Mouse (Mus musculus): ENCODE measurements around the gene Diras1. TPM values are rescaled to one million over a fixed set of nuclear protein-coding genes. Genes with fewer than 3 reads are reported as not detected.
"Not testable (repeated sequence)": the region's sequence is repeated elsewhere in the genome, so short reads cannot be mapped to it uniquely, and the experiment has no call there.

The Diras1 gene
- total RNA-seq, 2 experiments from 2014 or later = not detected

- no peak for ATAC-seq (replicated peaks; ENCODE audit: low FRiP score, poor library complexity, severe bottlenecking)
Observed at GRCm38 (mm10) chr10:81000197-81001062, 25.0 kb downstream of the Diras1 start.

- ATAC-seq (replicated peaks; ENCODE audit: low FRiP score, poor library complexity, severe bottlenecking) = peak; percentile 77
Observed at GRCm38 (mm10) chr10:80999362-81000196, 25.9 kb downstream of the Diras1 start.

DNA sequence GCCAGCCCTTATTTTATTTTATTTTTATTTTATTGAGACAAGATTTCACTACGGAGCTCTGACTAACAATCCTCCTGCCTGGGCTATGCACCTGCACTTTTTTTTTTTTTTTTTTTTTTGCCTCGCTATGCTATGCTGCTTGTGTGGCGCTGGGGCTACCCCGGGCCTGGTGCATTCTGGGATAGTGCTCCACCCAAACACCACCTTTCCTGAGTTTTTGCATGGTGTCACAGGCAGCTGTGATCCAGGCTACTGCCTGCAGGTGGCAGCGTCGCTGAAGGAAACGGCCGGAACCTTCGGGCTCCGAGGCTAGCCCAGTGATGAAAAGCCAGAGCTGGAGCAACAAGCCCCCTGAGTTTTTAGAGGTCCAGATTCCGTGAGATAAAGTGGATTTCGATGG lies 26.7 kb downstream of the Diras1 start:
- no peak; the same call in 1 of the 2 replicates for ATAC-seq (replicated peaks; ENCODE audit: low FRiP score, poor library complexity, severe bottlenecking)

- ATAC-seq (replicated peaks; ENCODE audit: low FRiP score, poor library complexity, severe bottlenecking) = no peak
Observed at GRCm38 (mm10) chr10:80998021-80998420, 27.4 kb downstream of the Diras1 start.

GRCm38 (mm10) chr10:80997332-80997731 lies 28.1 kb downstream of the Diras1 start:
- ATAC-seq (replicated peaks; ENCODE audit: low FRiP score, poor library complexity, severe bottlenecking) = no peak

- ATAC-seq (replicated peaks; ENCODE audit: low FRiP score, poor library complexity, severe bottlenecking) = no peak
Observed at GRCm38 (mm10) chr10:80996501-80996900, 29.0 kb downstream of the Diras1 start.

DNA sequence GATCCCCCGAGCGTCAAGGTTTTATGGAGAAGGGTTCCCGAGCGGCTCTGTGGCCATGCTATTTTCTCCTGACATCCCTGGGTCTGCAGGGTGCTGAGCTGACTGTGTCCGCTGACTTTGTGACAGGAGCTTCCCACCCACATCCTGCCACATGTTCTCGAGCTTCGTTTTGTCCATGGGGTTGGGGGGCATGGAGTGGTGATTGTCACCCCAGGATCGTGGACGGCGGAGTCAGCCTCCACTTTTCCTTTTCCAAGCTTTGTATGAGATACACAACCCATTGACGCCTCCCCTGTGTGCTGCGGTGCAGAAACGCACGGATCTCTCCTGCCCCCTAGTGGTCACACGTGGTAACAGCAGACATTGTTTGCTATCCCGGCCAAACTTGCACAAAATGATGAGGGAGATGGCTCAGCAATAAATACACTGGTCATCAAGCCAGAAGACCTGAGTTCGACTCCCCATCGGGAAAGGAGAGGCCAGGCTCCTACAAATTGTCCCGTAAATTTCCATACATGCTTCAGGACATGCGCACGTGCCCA lies 30.3 kb downstream of the Diras1 start:
- ATAC-seq (replicated peaks; ENCODE audit: low FRiP score, poor library complexity, severe bottlenecking) = peak; percentile 60

- no peak for ATAC-seq (replicated peaks; ENCODE audit: low FRiP score, poor library complexity, severe bottlenecking)
Observed at GRCm38 (mm10) chr10:80994621-80995020, 30.8 kb downstream of the Diras1 start.

- no peak for ATAC-seq (replicated peaks; ENCODE audit: low FRiP score, poor library complexity, severe bottlenecking)
Observed at GRCm38 (mm10) chr10:80993276-80993675, 32.2 kb downstream of the Diras1 start.

- ATAC-seq (replicated peaks; ENCODE audit: low FRiP score, poor library complexity, severe bottlenecking) = no peak
Observed at GRCm38 (mm10) chr10:80991945-80992344, 33.5 kb downstream of the Diras1 start.

DNA sequence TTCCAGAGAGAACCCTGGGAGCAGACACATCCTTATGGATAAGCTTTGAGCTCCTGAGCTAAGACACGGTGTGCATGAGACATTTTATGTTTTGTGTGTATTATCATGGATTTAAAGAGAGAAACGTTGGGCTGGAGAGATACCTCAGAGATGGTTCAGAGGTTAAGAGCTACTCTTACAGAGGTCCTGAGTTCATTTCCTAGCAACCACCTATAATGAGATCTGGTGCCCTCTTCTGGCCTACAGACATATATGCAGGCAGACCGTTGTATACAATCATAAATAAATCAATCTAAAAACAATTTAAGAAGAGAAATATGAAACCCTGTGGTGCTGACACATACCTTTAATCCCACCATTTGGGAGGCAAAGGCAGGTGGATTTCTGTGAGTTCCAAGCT lies 34.5 kb downstream of the Diras1 start:
- no peak for ATAC-seq (replicated peaks; ENCODE audit: low FRiP score, poor library complexity, severe bottlenecking)

GRCm38 (mm10) chr10:80990406-80990805 lies 35.1 kb downstream of the Diras1 start:
- no peak for ATAC-seq (replicated peaks; ENCODE audit: low FRiP score, poor library complexity, severe bottlenecking)

- ATAC-seq (replicated peaks; ENCODE audit: low FRiP score, poor library complexity, severe bottlenecking) = not testable (repeated sequence)
Observed at GRCm38 (mm10) chr10:80989854-80990253, 35.6 kb downstream of the Diras1 start.

GRCm38 (mm10) chr10:80989446-80989845 lies 36.0 kb downstream of the Diras1 start:
- ATAC-seq (replicated peaks; ENCODE audit: low FRiP score, poor library complexity, severe bottlenecking) = no peak

DNA sequence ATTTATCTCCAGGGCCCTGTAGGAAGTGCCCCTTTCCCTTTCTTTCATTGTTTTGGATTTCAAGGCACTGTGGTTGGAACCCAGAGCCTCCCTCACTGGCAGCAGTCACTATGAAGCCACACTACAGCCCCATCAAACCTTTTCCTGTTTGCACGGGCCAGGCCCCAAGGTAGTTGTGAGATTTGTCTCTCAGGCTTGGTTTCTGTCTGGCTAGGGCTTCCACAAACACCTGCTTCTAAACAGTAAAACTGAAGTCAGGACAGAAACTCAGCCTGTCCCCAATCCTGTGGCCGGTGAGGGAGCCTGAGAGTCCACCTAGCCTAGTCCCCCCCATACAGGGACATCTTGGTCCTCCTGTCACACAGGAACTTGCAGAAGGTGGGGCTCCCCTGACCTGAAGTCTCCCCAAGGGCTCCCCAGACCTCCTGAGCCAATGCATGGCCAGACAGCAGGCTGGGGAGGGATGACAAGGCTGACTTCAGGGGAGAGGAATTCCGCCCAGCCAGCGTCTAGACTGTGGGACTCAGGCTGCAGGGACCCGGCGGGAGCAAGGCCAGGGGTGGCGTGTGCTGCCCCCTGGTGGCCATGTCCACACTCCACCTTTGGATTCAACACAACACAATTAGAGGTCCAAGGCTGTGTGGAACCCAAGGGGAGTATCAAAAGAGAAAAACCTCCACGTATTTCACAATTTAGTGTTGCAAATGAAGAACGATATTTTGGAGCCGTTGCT lies 37.6 kb downstream of the Diras1 start:
- peak; percentile 82 for ATAC-seq (replicated peaks; ENCODE audit: low FRiP score, poor library complexity, severe bottlenecking)

GRCm38 (mm10) chr10:80986754-80987153 lies 38.7 kb downstream of the Diras1 start:
- ATAC-seq (replicated peaks; ENCODE audit: low FRiP score, poor library complexity, severe bottlenecking) = no peak

- ATAC-seq (replicated peaks; ENCODE audit: low FRiP score, poor library complexity, severe bottlenecking) = no peak
Observed at GRCm38 (mm10) chr10:80985970-80986701, 39.3 kb downstream of the Diras1 start.

- no peak for ATAC-seq (replicated peaks; ENCODE audit: low FRiP score, poor library complexity, severe bottlenecking)
Observed at GRCm38 (mm10) chr10:80985241-80985969, 40.1 kb downstream of the Diras1 start.

GRCm38 (mm10) chr10:80984223-80984622 lies 41.2 kb downstream of the Diras1 start:
- no peak for ATAC-seq (replicated peaks; ENCODE audit: low FRiP score, poor library complexity, severe bottlenecking)
